Comparison of ENCODE assay signal across 8 mouse cellular contexts in genomic region chr11:93956159-93956558, GRCm38 (mm10). TPM values are rescaled to one million over a fixed set of nuclear protein-coding genes. Genes with fewer than 3 reads are reported as not detected.
DNase-seq lines count a peak whose midpoint lies in the region; ATAC-seq and TF ChIP-seq lines count a peak whose summit lies in the region.

Gene Nme2, minus strand, starts transcription at chr11:93956259.

- peak within 1 kb of the TSS; percentile 83 for H3K9ac ChIP-seq in embryonic facial prominence, embryonic 13.5 days
- peak within 1 kb of the TSS; percentile 80 for H3K9ac ChIP-seq in heart, embryonic 14.5 days (ENCODE audit: low read length)
- peak within 1 kb of the TSS; percentile 72 for H3K9ac ChIP-seq in midbrain, postnatal 0 days (replicated peaks; ENCODE audit: low read length, poor library complexity, severe bottlenecking)

- no peaks in the 10 kb centered on the region for H3K9me3 ChIP-seq in embryonic facial prominence, embryonic 13.5 days
- no peaks in the 10 kb centered on the region for H3K9me3 ChIP-seq in heart, embryonic 14.5 days (ENCODE audit: control insufficient read depth, low read length)
- H3K9me3 ChIP-seq in midbrain, postnatal 0 days (ENCODE audit: low read length): no peaks in the 10 kb centered on the region

- no peaks in the 10 kb centered on the region for H3K27me3 ChIP-seq in embryonic facial prominence, embryonic 13.5 days
- H3K27me3 ChIP-seq in heart, embryonic 14.5 days (ENCODE audit: control insufficient read depth, insufficient read depth, low read length): no peaks in the 10 kb centered on the region
- H3K27me3 ChIP-seq in midbrain, postnatal 0 days (ENCODE audit: insufficient read depth, low read length): no peaks in the 10 kb centered on the region

- WGBS in embryonic facial prominence, embryonic 13.5 days: 4% methylated on average over 6 of the region's 6 CpGs
- WGBS in heart, embryonic 14.5 days: 0% methylated on average over 6 of the region's 6 CpGs
- 3% methylated on average over 6 of the region's 6 CpGs for WGBS in midbrain, postnatal 0 days

- no peak for TF ChIP-seq CTCF in midbrain, postnatal 0 days (IDR thresholded peaks at IDR 0.05)

- intact Hi-C loops in left cerebral cortex, postnatal 10 days (cut with DNase I): no loop called here

- H3K36me3 ChIP-seq in embryonic facial prominence, embryonic 13.5 days: peaks cover 64% of the 10 kb centered on the region
- H3K36me3 ChIP-seq in heart, embryonic 14.5 days (ENCODE audit: control insufficient read depth, insufficient read depth, low read length): peaks cover 66% of the 10 kb centered on the region
- peaks cover 18% of the 10 kb centered on the region for H3K36me3 ChIP-seq in midbrain, postnatal 0 days (ENCODE audit: insufficient read depth, low read length)

- peak; percentile 4 for ATAC-seq in CD4-positive, CD25-positive, alpha-beta regulatory T cell, adult 4 months
- no peak for ATAC-seq in embryonic facial prominence, embryonic 13.5 days (ENCODE audit: insufficient number of reproducible peaks, insufficient read depth, low FRiP score, low TSS enrichment, low read depth)
- no peak for ATAC-seq in heart, embryonic 14.5 days (ENCODE audit: insufficient number of reproducible peaks, insufficient read depth, low FRiP score, low read depth)
- ATAC-seq in midbrain, postnatal 0 days (ENCODE audit: low FRiP score): no peak

- peak within 1 kb of the TSS; percentile 92 for H3K27ac ChIP-seq in embryonic facial prominence, embryonic 13.5 days
- H3K27ac ChIP-seq in heart, embryonic 14.5 days (replicated peaks in 1 of 2; ENCODE audit: control insufficient read depth in 1 of 2, insufficient read depth in 1 of 2, low read depth in 2 of 2, low read length in 2 of 2): peak within 1 kb of the TSS; percentile 88 to 94
- H3K27ac ChIP-seq in midbrain, postnatal 0 days (ENCODE audit: low read depth, low read length): peak within 1 kb of the TSS; percentile 66

- H3K4me2 ChIP-seq in embryonic facial prominence, embryonic 13.5 days: peak within 1 kb of the TSS; percentile 92
- peak within 1 kb of the TSS; percentile 73 for H3K4me2 ChIP-seq in heart, embryonic 14.5 days (ENCODE audit: low read length)
- peak within 1 kb of the TSS; percentile 85 for H3K4me2 ChIP-seq in midbrain, postnatal 0 days (ENCODE audit: low read depth, low read length, poor library complexity, severe bottlenecking)

- peaks cover 33% of the 10 kb centered on the region for H3K4me1 ChIP-seq in embryonic facial prominence, embryonic 13.5 days
- H3K4me1 ChIP-seq in heart, embryonic 14.5 days (ENCODE audit: control insufficient read depth in 2 of 2, insufficient read depth in 2 of 2, low read length in 2 of 2): peaks cover 15 to 23% of the 10 kb centered on the region in 2 experiments
- no peaks in the 10 kb centered on the region; the same call in 1 of the 2 replicates for H3K4me1 ChIP-seq in midbrain, postnatal 0 days (ENCODE audit: insufficient read depth, low read length)

- peak; percentile 48 for DNase-seq in cerebellum, adult 9-11 months
- DNase-seq in cerebellum, adult 8-10 months: no peak
- DNase-seq in left cerebral cortex, postnatal 10 days (ENCODE audit: extremely low spot score in 1 of 2, low spot score in 2 of 2): no peak
- DNase-seq in midbrain, postnatal 0 days (ENCODE audit: low spot score): no peak
- DNase-seq in spleen, postnatal 4 days (ENCODE audit: low spot score in 2 of 2): no peak

- peak within 1 kb of the TSS; percentile 76 for H3K4me3 ChIP-seq in embryonic facial prominence, embryonic 13.5 days
- peak within 1 kb of the TSS; percentile 59 to 74 for H3K4me3 ChIP-seq in heart, embryonic 14.5 days (ENCODE audit: control insufficient read depth in 1 of 2, insufficient read depth in 1 of 2, low read depth in 1 of 2, low read length in 2 of 2)
- H3K4me3 ChIP-seq in midbrain, postnatal 0 days (ENCODE audit: low read depth, low read length): peak within 1 kb of the TSS; percentile 52

RNA-seq across cellular contexts. Expression of gene Nme2, which starts in this region (rescaled TPM):
- polyA plus RNA-seq in CD4-positive, CD25-positive, alpha-beta regulatory T cell, adult 4 months (2017; shearing (Covaris generic)): 100 to 1,000 TPM; 116 to 398 TPM
- polyA plus RNA-seq in embryonic facial prominence, embryonic 13.5 days (2015; fragmentation: Nextera tagmentation; extraction: Ambion mirVana): 303 and 337 TPM in 2 replicates
- 396 and 422 TPM in 2 replicates for polyA plus RNA-seq in heart, embryonic 14.5 days (2014; fragmentation: Nextera tagmentation; extraction: Ambion mirVana)
- total RNA-seq in left cerebral cortex, postnatal 10 days (2021): 100 to 1,000 TPM; 200 to 228 TPM
- total RNA-seq in midbrain, postnatal 0 days (2014; rRNA removed): 237 and 286 TPM in 2 replicates
- 139 and 145 TPM in 2 replicates for polyA plus RNA-seq in midbrain, postnatal 0 days (2015; fragmentation: Nextera tagmentation; extraction: Ambion mirVana)
